8 mouse cellular contexts compared by ENCODE assay signal in genomic region chr11:8468161-8469091, GRCm38 (mm10).
A peak's percentile ranks its signal among the peaks of the same experiment; 100 is the strongest.
DNase-seq lines count a peak whose midpoint lies in the region; ATAC-seq and TF ChIP-seq lines count a peak whose summit lies in the region.

No protein-coding gene starts in this region.

- peaks cover 28% of the 10 kb centered on the region for H3K4me1 ChIP-seq in forebrain, embryonic 15.5 days
- peaks cover 52% of the 10 kb centered on the region for H3K4me1 ChIP-seq in heart, embryonic 16.5 days (ENCODE audit: control insufficient read depth, insufficient read depth, low read length)
- peaks cover 30% of the 10 kb centered on the region for H3K4me1 ChIP-seq in liver, embryonic 12.5 days

- H3K4me3 ChIP-seq in forebrain, embryonic 15.5 days: peak overlapping the region; percentile 38
- H3K4me3 ChIP-seq in heart, embryonic 16.5 days (ENCODE audit: low read length): peak overlapping the region; percentile 69
- peak overlapping the region; percentile 39 for H3K4me3 ChIP-seq in liver, embryonic 12.5 days
- H3K4me3 ChIP-seq in myocyte: peak overlapping the region; percentile 33

- no peaks in the 10 kb centered on the region for H3K36me3 ChIP-seq in forebrain, embryonic 15.5 days
- no peaks in the 10 kb centered on the region for H3K36me3 ChIP-seq in heart, embryonic 16.5 days (ENCODE audit: control insufficient read depth, insufficient read depth)
- no peaks in the 10 kb centered on the region for H3K36me3 ChIP-seq in liver, embryonic 12.5 days
- H3K36me3 ChIP-seq in myocyte (ENCODE audit: control insufficient read depth, insufficient read depth): peaks cover 6% of the 10 kb centered on the region

- WGBS in forebrain, embryonic 15.5 days: under 1% methylated on average over 33 of the region's 33 CpGs
- WGBS in heart, embryonic 16.5 days: 2% methylated on average over 30 of the region's 33 CpGs
- WGBS in liver, embryonic 12.5 days (ENCODE audit: insufficient replicate concordance): 2% methylated on average over 33 of the region's 33 CpGs

- peak overlapping the region; percentile 43 for H3ac ChIP-seq in myocyte (ENCODE audit: control insufficient read depth, insufficient read length)

- DNase-seq in layer of hippocampus, adult 11-12 months (ENCODE audit: low spot score): peak; percentile 79
- no peak for DNase-seq in layer of hippocampus, adult 9-10 months (ENCODE audit: low spot score)
- DNase-seq in kidney, postnatal 14 days: peak; percentile 87
- peak; percentile 17 for DNase-seq in thymus, postnatal 0 days (ENCODE audit: low spot score)

- peak overlapping the region; percentile 36 for H3K9ac ChIP-seq in forebrain, embryonic 15.5 days (replicated peaks)
- peak overlapping the region; percentile 83 for H3K9ac ChIP-seq in heart, embryonic 16.5 days (ENCODE audit: low read length)
- H3K9ac ChIP-seq in liver, embryonic 12.5 days: 0 out of 2 replicates have a peak overlapping the region, but pooled peaks have one; percentile 35

- H3K27ac ChIP-seq in forebrain, embryonic 15.5 days (replicated peaks): peak overlapping the region; percentile 69
- peak overlapping the region; percentile 98 for H3K27ac ChIP-seq in heart, embryonic 16.5 days (ENCODE audit: low read length)
- peak overlapping the region; percentile 68 for H3K27ac ChIP-seq in liver, embryonic 12.5 days

- H3K9me3 ChIP-seq in forebrain, embryonic 15.5 days: no peaks in the 10 kb centered on the region
- H3K9me3 ChIP-seq in heart, embryonic 16.5 days (replicated peaks; ENCODE audit: control insufficient read depth, low read length): no peaks in the 10 kb centered on the region
- H3K9me3 ChIP-seq in liver, embryonic 12.5 days (replicated peaks): no peaks in the 10 kb centered on the region

- peaks cover 47% of the 10 kb centered on the region for H3K79me2 ChIP-seq in myocyte (ENCODE audit: control insufficient read depth, insufficient read depth)

- peak overlapping the region; percentile 67 for H3K4me2 ChIP-seq in forebrain, embryonic 15.5 days (replicated peaks)
- peak overlapping the region; percentile 79 for H3K4me2 ChIP-seq in heart, embryonic 16.5 days (ENCODE audit: low read depth, low read length)
- peak overlapping the region; percentile 64 for H3K4me2 ChIP-seq in liver, embryonic 12.5 days
- peak overlapping the region; percentile 95 for H3K4me2 ChIP-seq in myocyte (ENCODE audit: low read depth)

- H3K27me3 ChIP-seq in forebrain, embryonic 15.5 days: no peaks in the 10 kb centered on the region
- H3K27me3 ChIP-seq in heart, embryonic 16.5 days (ENCODE audit: control insufficient read depth, insufficient read depth, low read length): no peaks in the 10 kb centered on the region
- H3K27me3 ChIP-seq in liver, embryonic 12.5 days (replicated peaks): peaks cover 30% of the 10 kb centered on the region
- H3K27me3 ChIP-seq in myocyte (ENCODE audit: control insufficient read depth, insufficient read depth, insufficient read length): no peaks in the 10 kb centered on the region

- TF ChIP-seq POLR2A in myocyte (IDR thresholded peaks at IDR 0.05; ENCODE audit: insufficient read length, low read depth): peak; percentile 24

- peak; percentile 89 for ATAC-seq in forebrain, embryonic 15.5 days (replicated peaks)
- ATAC-seq in heart, embryonic 16.5 days (replicated peaks; ENCODE audit: extremely low read depth, insufficient read depth, low FRiP score): peak; percentile 86
- ATAC-seq in liver, embryonic 12.5 days: peak; percentile 52

TF ChIP-seq in myocyte, 11 proteins besides CTCF, POLR2A, EP300 and RAD21:
- TF ChIP-seq REST (IDR thresholded peaks at IDR 0.05; ENCODE audit: insufficient read depth, insufficient read length): no peak
- TF ChIP-seq TCF3 (IDR thresholded peaks at IDR 0.05; ENCODE audit: insufficient read length, low read depth): no peak
- TF ChIP-seq MAX (IDR thresholded peaks at IDR 0.05; ENCODE audit: low read depth): no peak
- peak in 1 of 3 experiments; percentile 31 for TF ChIP-seq MYOG (IDR thresholded peaks at IDR 0.05; ENCODE audit: control insufficient read depth in 1 of 3, insufficient read depth in 1 of 3, insufficient read length in 2 of 3, low read depth in 2 of 3)
- TF ChIP-seq CEBPB (IDR thresholded peaks at IDR 0.05; ENCODE audit: insufficient read depth, poor library complexity, severe bottlenecking): no peak
- no peak for TF ChIP-seq POLR2AphosphoS2 (IDR thresholded peaks at IDR 0.05; ENCODE audit: insufficient read length, low read depth)
